Mouse (Mus musculus) neutrophil, adult 83 days (primary cell): ENCODE measurements around the gene Steap1. TPM values are rescaled to one million over a fixed set of nuclear protein-coding genes. Genes with fewer than 3 reads are reported as not detected.

Experiments used
- total RNA-seq, 2 experiments: library from RNA; stranded (reverse); gene quantifications; one replicate each; pipeline ENCODE4 v1.2.4; 2023

Gene Steap1
- total RNA-seq: not detected

GRCm38 (mm10) chr5:5748866-5749682 lies at the start of gene Steap1:
Gene Steap1 (minus strand): TSS chr5:5749326.

GRCm38 (mm10) chr5:5693956-5694653 lies 55.0 kb downstream of the Steap1 start, which contains the start of gene Steap2:
Gene Steap2 (minus strand): TSS chr5:5694578.

Other genes with a start within 250 kb of the Steap1 start
- 1 to 10 TPM; 4.1 to 4.2 TPM for gene Cldn12, start 234.4 kb downstream of the Steap1 start, total RNA-seq
- 1 to 10 TPM; 8.0 to 8.7 TPM for gene Gtpbp10, start 189.8 kb downstream of the Steap1 start, total RNA-seq
- gene Gm8773, start 175.5 kb downstream of the Steap1 start, total RNA-seq: not detected
- not detected for gene Cfap69, start 85.1 kb downstream of the Steap1 start, total RNA-seq
- not detected for gene Steap2, start 54.7 kb downstream of the Steap1 start, total RNA-seq